Mouse (Mus musculus): ENCODE measurements around the gene Aig1.
"Not testable (repeated sequence)": the region's sequence is repeated elsewhere in the genome, so short reads cannot be mapped to it uniquely, and the experiment has no call there.

Gene Aig1

DNA sequence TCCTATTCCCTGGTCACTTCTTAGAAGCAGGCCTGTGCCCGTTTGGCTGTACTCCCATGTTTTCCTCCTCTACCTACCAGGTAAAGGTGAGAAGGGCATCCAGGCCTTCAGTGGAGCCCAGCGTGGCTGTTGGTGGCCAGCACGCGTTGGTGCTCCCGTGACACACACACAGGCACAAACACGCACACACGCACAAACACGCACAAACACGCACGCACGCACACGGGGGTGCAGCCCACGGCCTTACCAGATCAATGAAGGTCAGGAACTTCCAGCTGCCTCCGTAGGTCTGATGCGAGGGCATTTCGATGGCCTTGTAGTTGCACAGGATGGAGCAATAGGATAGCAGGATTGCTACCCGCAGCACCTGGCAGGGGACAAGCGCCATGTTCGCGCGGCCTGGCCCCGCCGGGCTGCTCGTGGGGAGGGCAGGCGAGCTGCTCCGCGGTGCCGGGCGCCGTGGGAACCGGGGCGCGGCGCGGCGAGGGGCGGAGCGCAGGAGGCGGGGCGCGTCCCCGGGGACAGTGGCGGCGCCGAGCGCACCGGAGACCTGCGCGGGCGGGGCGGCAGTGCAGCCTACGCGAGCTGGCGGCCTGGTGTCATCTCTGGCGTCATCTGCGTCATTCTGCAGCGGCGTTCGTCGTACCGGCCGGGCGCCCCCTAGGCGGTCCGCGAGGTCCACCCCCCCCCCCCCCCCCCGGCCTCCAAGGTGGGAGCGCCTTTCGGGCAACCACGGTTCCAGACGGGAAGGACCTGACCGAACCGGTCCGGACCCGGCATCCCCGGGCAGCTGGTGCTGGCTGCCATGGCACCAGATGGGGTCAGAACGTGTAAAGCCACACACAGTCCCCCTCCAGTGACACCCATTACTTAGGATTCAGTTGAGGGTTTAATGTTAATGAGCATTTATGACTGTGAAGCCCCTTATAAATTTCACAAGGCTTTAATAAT, at the start of gene Aig1:
Gene Aig1 (minus strand): TSS at position 610 of the 951 bp plus-strand sequence.
- DNase-seq, result peak; percentile 89

DNA sequence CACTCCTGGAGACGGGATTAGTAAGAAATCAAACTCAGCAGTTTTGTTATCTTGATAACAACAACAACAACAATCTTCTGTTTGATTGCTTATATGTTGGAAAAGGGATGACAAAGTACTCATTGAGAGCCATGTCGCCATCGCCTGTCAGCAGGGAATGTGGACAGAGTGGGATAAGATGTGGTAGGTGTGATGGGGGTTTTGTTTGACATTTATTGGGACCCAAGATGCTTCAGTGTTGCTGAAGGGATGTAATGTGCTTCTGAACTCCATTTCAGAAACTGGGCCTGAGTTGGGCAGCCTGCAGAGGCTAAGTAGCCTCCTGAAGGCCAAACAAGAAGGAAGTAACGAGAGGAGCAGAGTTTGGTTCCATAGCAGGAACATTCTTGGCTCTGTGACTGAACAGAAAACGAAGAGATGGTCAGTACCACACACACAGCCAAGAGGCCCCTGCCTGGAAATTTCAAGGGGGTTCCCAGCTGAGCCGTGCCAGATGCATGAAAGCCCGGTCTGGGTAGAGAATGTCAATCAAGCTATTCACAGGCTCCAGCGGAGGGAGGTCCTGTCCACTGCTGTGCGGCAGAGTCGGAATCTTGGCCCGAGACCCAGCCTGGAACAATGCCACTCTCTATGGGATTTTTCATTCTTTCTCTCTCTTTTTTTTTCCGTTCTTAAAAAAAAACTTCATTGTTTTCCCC, 48.0 kb upstream of the Aig1 start:
- peak; percentile 12 for DNase-seq

DNA sequence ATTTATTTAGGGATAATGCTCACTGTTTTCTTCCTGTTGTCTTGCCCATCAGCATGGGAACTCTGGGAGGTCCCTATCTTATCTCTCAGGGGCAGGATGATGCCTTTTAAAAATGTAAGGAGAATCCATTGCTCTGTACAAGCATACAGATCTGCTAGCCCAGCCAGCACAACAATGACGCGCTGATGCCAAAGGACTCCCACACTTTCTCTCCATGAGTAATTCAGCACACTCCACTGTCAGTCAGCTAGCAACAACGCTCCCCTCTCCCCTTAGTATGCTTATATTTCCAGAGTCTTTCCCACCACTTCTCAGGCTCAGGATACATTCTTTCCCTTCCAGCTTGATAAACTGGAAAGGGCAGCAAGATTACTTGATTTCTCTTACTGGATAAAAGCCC, 46.4 kb upstream of the Aig1 start:
- DNase-seq, result peak; percentile 23

DNA sequence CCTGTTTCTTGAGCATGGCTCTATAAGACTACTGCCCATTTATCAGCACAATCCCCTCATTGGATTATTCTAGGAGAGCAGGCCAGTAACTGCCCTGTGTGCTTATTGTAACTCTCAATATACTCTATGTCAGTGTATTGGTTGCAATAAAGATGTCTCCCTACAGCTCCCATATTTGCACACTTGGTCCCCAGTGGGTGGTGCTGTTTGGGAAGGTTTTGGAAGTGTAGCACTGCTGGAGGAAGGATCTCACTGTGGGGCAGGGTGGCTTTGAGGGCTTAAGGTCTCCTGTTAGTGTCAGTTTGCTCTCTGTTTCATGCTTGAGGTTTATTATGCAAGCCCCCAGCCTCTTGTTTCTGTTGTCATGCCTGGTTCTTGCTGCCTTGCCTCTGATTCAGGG, 44.9 kb upstream of the Aig1 start:
- no peak for DNase-seq

DNA sequence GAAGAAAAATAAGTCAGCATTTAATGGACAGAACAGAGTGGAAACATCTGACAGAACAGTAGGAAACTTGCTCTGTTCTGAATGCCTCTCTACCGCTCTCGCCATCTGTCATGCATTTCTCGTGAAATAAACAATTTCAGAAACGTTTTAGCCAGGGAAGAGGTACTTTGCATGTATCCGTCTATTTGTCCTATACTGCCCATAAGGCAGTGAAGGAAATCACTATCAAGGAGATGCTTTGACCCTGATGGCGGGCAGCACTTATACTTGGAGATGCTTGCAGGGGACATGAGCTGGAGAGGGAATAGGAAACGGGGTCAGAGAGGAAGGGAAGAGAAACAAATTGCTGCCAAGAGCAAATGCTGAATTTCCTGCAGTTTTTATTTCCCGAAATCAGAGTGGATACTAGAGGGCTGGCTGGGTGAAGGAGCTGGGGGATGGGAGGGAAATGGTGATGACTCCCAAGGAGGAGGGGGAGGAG, 37.5 kb upstream of the Aig1 start:
- peak; percentile 26 for DNase-seq

DNA sequence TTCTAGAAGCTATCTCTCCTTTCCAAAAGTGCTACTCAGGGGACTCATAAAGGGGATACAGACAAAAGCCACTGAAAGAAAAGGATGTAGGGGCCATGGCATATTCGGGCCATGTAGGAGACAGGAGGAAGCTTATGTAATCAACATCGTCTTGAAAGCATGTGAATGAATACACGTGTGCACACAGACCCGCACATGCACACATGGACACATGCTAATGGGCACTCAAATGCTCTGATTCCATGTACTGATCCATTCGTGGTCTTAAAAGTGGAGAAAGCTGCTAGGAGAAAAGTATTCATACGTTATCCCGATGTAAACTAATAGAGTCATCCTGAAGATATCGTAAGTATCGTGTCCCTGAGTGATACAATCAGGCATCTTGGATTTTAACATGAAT, 36.8 kb upstream of the Aig1 start:
- DNase-seq, result no peak

DNA sequence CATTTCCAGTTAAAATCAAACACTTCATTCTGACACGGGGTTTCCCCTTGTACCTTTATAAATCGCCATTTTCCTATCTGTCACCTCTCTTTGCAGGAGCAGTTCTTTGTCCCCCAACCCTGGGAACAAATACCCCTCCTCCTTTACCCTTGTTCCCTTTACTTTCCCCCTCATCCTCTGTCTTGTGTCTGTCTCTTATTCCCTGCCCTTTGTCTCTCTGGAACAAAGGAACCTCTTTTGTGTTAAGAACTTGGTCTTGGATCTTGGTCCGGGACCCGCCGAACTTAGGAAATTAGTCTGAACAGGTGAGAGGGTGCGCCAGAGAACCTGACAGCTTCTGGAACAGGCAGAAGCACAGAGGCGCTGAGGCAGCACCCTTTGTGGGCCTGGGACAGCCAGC, 24.0 kb upstream of the Aig1 start:
- DNase-seq, result not testable (repeated sequence)

DNA sequence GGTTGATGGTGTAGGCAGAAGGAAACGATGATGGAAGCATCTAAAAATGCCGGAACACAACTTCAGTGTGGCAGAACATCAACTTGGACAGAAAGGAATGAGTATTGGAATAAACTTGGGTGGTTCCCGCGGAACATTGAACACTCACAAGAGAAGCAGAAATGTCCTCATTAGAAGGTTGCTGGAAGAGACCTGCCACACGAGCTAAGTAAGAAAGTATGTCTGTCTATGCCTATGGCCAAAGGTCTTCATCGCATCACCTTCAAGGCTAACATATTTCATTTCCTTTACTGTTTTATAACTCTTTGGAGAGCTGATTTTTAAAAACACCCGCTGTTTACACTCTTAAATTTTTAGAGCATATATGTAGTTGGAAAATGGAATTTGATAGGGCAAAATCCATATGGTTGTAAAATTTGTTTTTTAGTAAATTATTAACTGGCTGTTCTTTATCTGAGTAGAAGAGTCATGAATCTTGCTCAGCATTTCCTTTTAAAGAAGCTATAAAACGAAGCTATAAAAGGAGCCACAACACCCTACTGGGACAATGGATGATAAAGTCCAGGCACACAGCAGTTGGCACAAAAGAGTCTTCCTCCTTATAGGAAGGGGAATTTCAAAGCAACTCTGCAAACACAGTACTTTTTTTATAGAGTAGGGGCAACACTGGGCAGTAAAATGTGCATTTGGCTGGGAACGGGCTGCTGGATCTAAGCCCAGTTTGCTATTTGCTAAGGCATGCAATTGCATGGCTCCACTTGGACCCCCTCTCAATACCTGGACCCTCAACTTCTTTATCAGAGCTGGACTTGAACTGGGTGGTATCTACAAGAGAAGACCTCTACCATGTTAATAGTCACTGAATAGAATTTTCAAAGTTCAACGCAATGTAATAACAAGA, 14.4 kb upstream of the Aig1 start:
- no peak for DNase-seq

DNA sequence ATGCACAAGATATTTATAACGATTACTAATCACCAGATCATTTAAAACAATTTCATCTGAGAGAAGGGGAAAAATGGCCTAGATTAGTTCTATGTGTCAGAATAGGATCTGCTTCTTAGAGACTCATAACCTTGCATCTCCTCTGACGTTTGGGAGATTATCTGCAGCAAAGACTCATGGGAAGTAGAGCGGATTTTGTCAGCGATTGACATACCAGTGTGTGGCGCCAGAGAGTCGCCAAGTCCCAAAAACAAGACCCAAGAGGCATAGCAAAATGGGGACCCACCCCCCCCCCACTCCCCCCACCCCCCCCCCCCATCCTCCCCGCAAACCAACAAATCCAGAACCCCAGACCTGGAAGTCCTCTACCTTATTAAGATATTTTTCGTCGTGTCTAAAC, 13.7 kb upstream of the Aig1 start:
- DNase-seq, result no peak

DNA sequence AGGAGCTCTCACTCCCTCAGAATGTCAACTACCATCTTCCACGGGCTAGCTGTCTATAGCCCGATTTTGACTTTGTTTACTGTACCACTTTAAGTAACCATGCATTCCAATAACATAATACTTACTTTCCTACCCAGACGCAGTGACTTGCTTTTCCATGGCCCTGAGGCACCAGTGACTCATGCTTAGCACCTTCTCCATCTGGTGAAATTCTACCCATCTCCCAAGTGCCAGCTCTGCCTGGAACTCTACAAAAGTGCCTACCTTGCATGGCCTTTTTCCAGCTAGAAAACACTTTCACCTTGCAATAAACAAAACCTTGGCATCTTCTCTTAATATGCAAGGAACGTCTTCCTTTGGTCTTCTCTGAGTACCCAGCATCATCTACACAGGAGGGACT, 9.9 kb upstream of the Aig1 start:
- peak; percentile 42 for DNase-seq

DNA sequence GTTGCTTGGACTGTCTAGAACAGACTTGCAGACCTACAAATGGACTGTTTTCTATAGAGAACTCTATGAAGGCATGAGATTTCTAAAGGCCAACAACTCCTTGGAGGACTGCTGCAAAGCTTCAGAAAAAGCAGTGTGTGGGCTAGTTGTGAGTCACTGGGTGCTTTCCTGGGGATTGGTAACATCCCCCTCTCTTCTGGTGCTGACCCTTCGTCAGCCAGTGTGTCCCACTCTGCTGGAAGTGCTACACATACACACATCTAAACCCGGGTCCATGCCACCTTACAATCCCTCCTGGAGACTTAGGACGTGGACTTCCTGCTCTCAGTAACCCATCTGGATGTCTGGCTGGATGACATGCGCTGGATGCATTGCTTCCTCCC, 6.2 kb upstream of the Aig1 start:
- peak; percentile 55 for DNase-seq

DNA sequence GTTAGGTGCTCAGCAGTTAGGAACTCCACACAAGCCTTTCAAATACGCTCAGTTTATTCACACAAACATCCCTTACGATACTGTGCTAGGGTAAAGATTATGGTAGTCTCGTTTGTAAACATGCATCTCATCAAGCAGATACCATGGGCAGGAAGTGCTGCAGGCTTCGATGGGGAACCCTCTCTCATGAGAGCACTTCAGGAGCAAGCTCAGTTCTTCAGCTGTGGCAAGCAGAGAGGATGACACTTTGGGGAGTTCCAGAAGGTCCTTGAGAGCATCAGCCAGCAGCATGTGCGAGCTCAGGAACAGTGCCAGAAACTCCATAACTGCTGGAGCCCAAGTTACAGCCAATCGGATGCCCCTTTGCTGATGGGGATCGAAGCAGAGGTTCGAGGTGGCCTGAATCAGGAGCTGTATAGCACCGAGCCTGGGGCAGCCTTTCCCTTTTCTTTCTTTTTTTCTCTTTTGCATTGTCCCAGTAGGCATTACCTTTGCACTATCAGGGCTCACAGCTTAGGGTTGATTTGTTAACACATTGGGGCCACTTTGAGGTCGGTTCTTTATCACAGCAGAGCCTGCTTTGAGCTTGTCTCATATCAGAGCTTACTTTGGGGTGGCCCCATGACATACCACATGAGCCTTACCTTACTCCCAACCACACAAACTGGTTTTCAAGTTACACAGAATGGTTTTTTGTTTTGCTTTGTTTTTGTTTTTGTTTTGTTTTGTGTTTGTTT, 5.7 kb upstream of the Aig1 start:
- no peak for DNase-seq

DNA sequence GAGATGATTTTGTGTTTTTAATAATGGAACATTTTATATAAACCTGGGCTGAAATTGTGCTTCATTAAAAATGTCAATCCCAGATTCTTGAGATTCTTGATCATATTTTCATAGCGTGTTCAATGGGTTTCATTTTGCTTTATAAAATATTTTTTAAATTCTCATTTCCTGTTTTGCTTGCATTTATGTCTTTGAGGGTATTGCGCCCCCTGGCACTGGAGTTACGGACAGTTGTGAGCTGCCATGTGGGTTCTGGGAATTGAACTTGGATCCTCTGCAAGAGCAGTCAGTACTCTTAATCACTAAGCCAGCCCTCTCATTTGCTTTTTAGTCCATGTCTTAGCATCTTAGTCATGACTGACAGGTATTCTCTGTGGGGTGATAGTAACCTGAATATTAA, 1.8 kb upstream of the Aig1 start:
- no peak for DNase-seq

DNA sequence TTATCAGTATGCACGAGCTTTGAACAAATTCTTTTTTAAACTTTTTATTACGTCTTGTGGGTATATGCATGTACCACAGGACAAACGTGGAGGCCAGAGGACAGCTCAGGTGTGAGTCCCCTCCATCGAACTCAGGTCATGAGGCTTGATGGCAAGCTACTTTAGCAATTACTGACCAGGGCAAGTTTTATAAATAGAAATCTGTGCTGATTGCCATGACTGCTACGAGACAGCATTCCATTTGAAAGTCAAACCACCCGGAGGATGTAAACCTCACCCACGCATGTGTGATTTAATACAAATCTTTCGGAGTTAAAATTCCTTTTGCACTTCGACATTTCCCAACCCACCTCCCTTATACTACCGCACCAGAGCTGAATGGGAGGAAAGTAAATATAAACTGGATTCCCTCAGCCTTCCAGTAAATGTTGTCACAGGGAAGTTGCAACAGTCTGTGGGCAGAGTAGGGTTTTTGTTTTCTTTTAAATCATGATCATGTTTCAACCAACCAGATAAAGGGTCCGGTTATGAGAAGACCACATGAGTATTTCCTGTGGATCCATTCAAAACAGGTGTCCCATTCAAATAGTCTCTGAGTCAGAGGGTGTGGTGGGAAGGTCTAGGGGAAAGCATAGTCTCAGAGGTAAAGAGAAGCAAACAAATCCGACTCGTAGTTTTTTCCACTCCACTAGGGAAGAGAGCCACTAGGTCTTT, 699 bp upstream of the Aig1 start:
- no peak for DNase-seq

DNA sequence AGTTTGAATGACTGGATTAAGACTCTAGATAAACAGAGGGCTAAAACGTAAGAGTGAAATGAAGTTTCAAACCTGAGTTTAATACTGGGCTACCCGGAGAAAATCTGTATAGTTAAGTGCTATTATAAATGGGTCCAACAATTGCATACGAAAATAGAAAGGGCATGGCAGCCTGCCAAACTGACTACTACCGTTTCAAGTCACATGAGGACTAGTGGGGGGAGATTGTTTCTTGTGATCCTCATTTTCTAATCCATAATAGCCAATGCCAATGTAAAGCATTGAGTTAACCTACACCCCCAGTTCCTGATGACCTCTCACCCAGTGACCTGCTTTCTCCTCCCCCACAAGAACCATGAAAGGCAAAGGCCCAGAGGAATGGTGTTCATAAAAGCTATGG, 2.4 kb downstream of the Aig1 start:
- no peak for DNase-seq

DNA sequence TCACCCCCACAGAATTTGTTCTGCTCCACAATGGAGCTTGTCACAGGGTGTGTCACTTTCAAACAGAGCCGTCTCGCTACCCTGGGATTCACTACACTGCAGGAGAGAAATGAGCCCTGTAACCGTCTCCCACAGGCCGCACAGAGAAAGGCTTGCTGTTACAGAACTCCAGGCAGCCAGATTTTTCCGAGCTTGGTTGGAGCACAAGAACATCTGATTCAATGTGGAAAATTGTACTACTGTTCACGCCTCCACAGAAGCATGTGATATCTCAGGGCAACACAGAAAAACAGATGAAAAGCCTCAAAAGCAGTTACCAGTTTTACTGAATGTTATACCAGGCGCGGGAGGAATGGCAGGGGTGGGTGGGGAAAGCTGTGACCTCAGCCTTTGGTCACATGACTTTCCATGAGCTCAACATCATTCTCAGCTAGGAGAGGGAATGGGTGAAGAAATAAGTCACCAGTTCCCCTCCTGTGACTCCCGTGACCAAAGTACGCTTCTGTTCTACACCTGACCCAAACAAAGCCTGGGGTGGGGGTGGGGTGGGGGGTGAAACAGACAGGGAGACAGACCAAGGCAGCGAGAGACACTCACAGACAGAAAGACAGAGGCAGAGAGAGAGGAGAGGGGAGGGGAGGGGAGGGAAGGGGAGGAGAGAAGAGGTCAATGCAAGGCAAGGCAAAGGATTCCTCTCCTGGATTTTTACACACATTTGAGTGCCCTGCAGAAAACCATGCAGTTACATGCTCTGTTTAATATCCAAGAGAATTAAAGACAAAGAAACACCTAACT, 7.5 kb downstream of the Aig1 start:
- DNase-seq, result peak; percentile 82

DNA sequence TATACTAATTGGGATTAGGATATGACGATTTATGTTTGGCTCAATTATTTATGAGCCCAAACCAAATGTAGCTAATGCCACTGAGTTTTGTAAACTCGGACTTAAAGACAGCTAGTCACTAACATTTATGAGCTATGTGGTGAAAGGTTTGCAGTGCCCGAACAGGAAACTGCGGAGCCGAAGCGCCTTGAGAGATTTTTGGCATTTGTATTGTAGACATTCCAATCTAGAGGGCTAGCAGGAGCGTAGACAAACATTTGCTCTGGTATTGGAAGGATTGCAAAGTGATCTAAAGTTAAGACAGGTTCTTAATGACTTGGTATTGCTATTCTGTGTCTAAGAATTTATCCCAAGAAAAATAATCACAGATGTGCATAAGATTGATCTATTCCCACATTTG, 12.3 kb downstream of the Aig1 start:
- no peak for DNase-seq

DNA sequence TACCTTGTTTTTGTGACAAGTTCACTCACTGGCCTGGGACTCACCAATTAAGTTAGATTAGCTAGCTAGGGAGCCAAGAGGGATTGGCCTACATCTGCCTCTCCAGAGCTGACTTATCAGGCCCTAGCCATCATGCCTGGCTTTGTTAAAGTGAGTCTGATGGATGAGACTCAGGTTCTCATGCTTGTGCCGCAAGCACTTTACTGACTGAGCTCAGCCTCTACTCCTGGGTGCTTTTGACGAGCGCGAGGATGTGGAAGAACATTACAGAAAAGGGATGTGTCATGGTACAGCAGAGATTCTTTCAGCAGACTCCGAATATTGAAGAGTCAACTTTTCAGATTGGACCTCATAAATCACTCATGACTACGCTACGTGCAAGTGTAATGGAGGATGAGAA, 12.8 kb downstream of the Aig1 start:
- no peak for DNase-seq

DNA sequence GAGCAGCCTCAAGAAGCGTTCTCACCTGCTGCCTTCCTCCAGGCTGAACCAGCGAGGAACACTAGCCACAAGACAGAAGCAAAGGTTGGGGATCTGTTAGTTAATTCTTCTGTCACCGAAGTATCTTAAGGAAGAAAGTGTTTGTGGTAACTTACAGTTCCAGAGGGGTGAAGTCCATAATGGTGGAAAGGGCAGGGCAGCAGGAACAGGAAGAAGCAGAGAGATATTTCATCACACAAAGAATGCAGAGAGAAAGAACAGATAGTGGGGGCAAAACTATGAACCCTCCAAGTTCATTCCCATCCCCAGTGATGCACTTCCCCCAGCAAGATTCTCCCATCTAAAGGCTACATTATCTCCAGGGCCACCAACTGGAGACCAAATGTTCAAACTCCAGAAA, 13.7 kb downstream of the Aig1 start:
- no peak for DNase-seq

DNA sequence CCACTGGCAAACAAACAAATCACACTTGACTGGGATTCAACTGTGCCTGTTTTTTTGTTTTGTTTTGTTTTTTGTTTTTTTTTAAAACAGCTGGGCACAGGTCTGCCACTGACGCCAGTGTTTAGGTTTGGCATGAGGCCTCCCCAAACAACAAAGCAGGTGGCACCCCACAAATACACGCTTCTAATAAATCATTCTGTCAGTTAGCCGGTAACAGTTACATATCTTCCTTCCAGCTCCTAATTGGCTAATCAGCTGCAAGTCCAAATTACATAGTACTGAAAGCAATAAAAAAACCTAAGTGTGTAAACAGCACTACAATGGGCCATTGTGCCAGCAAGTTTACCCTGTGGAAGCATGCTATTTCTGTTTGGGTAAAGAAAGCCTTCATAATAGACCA, 18.7 kb downstream of the Aig1 start:
- DNase-seq, result no peak

DNA sequence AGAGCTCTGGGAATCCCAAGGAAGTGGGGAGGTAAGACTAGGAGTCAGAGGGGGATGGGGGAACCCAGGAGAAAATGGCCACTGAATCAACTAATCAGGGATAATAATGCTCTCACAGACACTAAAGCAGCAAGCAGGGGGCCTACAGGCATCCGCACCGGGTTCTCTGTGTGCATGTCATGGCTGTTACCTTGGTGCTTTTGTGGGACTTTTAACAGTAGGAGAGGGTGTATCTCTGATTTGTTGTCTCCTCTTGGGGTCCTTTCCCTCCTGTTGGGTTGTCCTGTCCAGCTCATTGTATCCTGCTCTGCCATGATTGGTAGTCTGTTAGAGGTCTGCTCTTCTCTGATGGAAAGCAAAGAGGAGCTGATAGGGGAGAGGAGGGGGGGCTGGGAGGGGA, 19.6 kb downstream of the Aig1 start:
- no peak for DNase-seq
